Mouse (Mus musculus) adrenal gland (tissue): ENCODE data around the gene Mrpl28.
"Not testable (repeated sequence)": the region's sequence is repeated elsewhere in the genome, so short reads cannot be mapped to it uniquely, and the experiment has no call there.

ENCODE experiments used
- intact Hi-C: fragments of 180-260 bp; cut with DNase I; formaldehyde crosslinking; loops from one replicate; pipeline ENCODE4 v1.15.1; 2025

Gene Mrpl28

GRCm38 (mm10) chr17:26162736-26163135, 39.4 kb downstream of the Mrpl28 start:
- intact Hi-C loops: no loop called here

- intact Hi-C loops: no loop called here
These were observed 44.7 kb downstream of the Mrpl28 start for GRCm38 (mm10) chr17:26168039-26168438.

- intact Hi-C loops: not testable (repeated sequence)
These were observed 51.9 kb downstream of the Mrpl28 start for GRCm38 (mm10) chr17:26175248-26175647.
